Mouse (Mus musculus) kidney, adult 2 months (tissue): ENCODE measurements around the gene Fkbp6.

Source experiments
- CTCF ChIP-seq: fragments of 200-500 bp; conservative IDR thresholded peaks from 2 replicates; pipeline ENCODE4 v1.5.1; 2011; ENCODE audit warnings: low read depth, mild to moderate bottlenecking, control low read depth, low read length, moderate library complexity, mixed read lengths; ENCODE audit not compliant: insufficient read depth, insufficient read length
- POLR2A ChIP-seq: fragments of 200-500 bp; IDR thresholded peaks from one replicate; pipeline ENCODE4 v1.6.1; 2011; ENCODE audit warnings: low read depth, low read length, control low read depth

GRCm38 (mm10) chr5:135250186-135251078, 99.4 kb downstream of the Fkbp6 start:
- TF ChIP-seq CTCF (no peak), POLR2A (no peak)
